Mouse (Mus musculus) gonadal fat pad, adult 2 months (tissue): ENCODE measurements around the gene Gm4187. TPM values are rescaled to one million over a fixed set of nuclear protein-coding genes. Genes with fewer than 3 reads are reported as not detected.
"Not testable (repeated sequence)": the region's sequence is repeated elsewhere in the genome, so short reads cannot be mapped to it uniquely, and the experiment has no call there.

Source experiments
- DNase-seq: peaks from one replicate; pipeline ENCODE4 v3.0.0-alpha.2; 2012; ENCODE audit warnings: low read depth
- polyA plus RNA-seq: library from polyadenylated mRNA; depleted of rRNA; stranded (reverse); fragments of >200 nt; gene quantifications from 2 replicates; pipeline ENCODE4 v1.2.3, GENCODE M21; 2012; rRNA removed

The Gm4187 gene
- polyA plus RNA-seq: not detected in 2 replicates

- DNase-seq: not testable (repeated sequence)
These were observed at the start of gene Gm4187 for GRCm38 (mm10) chr7:22329617-22330016. Gene Gm4187, minus strand, starts transcription at chr7:22329717.

GRCm38 (mm10) chr7:22370939-22371338, 41.4 kb upstream of the Gm4187 start, which contains the start of gene Gm8660:
Gene Gm8660, minus strand, starts transcription at chr7:22371039.
- not testable (repeated sequence) for DNase-seq

Other genes with a start within 250 kb of the Gm4187 start
- not detected in 2 replicates for gene Gm16451, start 211.5 kb downstream of the Gm4187 start, polyA plus RNA-seq
- gene Gm10666, start 195.0 kb downstream of the Gm4187 start, polyA plus RNA-seq: not detected in 2 replicates
- gene Vmn1r142, start 165.7 kb downstream of the Gm4187 start, polyA plus RNA-seq: not detected in 2 replicates
- not detected in 2 replicates for gene Vmn1r143, start 140.3 kb downstream of the Gm4187 start, polyA plus RNA-seq
- not detected in 2 replicates for gene Gm8653, start 128.5 kb downstream of the Gm4187 start, polyA plus RNA-seq
- not detected in 2 replicates for gene Gm8453, start 100.2 kb downstream of the Gm4187 start, polyA plus RNA-seq
- not detected in 2 replicates for gene Gm8660, start 41.3 kb upstream of the Gm4187 start, polyA plus RNA-seq
- not detected in 2 replicates for gene Vmn1r148, start 83.9 kb upstream of the Gm4187 start, polyA plus RNA-seq
- gene Vmn1r149, start 108.5 kb upstream of the Gm4187 start, polyA plus RNA-seq: not detected in 2 replicates
- not detected in 2 replicates for gene Gm10665, start 134.4 kb upstream of the Gm4187 start, polyA plus RNA-seq
- not detected in 2 replicates for gene Vmn1r151, start 170.0 kb upstream of the Gm4187 start, polyA plus RNA-seq
- not detected in 2 replicates for gene Vmn1r152, start 193.2 kb upstream of the Gm4187 start, polyA plus RNA-seq
- not detected in 2 replicates for gene Gm8677, start 205.2 kb upstream of the Gm4187 start, polyA plus RNA-seq
- gene Gm4201, start 235.6 kb upstream of the Gm4187 start, polyA plus RNA-seq: not detected in 2 replicates